Mouse (Mus musculus) c-Kit-negative CD71-positive TER-119-positive erythroid progenitor cells, embryonic 14.5 days (primary cell): ENCODE data around the gene Slc16a3.

Experiments used
- DNase-seq: peaks from one replicate; pipeline ENCODE4 v3.0.0-alpha.2; 2013; ENCODE audit warnings: low read depth, low spot score

Slc16a3 gene

DNA sequence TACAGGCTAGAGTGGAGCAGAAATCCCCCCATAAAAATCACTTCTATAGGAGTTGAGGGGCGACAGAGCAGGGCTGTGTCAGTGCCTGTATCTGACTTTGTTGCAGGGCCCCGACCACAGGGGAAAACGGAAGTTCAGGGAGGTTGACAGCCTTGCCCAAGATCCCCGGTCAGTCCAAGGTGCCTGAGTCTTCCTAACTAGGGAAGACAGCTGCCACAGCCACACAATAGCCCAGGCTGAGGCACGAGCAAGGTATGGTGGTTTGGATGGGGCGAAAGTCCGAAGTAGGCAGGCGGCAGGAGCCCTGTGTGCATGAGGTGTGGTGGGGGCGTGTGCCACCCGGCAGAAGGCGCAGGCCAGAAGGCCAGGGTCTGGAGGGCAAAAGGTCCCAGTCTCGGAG lies at the start of gene Slc16a3:
Gene Slc16a3, plus strand, starts transcription at position 153 of the 400 bp plus-strand sequence.
- no peak for DNase-seq

DNA sequence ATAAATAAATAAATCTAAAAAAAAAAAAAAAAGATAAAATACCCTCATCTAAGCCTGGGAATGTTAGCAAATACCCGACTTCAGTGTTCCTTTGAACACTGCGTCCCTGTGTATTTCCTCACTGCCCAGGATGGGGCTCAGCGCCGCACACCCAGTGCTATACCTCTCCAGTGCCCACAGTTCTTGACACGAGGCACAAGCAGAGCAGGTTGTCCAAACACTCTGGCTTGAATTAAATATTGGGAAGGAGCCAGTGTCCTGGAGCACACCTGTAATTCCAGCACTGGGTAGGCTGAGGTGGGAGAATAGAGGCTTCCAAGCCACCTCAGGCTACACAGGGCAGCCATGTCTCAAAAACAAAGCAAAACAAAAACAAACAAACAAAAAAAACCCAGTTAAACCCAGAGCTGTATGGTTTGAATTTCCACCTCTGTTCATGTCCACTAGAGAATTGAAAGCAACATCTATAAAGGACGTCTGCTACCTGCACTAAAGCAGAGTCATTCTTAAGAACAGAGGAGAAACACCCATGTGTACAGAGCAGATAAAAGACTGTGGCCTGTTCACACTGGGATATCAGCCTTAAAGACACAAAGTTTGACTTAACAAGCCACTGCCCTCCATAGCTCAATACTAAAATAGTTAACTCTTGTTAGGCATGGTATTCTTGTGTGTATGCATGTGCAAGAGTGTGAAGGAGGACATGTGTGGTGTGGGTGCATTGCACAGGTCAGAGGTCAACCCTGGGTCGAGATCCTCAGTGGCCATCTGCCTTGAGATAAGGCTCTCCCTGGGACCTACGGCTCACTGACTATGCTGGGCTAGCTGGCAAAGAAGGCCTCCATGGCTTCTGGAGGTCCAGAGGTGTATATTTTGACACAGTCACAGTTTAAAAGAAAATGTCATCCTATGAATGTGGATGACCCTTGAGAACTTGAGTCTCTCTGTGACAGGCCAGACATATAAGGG lies 47.7 kb upstream of the Slc16a3 start:
- peak; percentile 64 for DNase-seq

DNA sequence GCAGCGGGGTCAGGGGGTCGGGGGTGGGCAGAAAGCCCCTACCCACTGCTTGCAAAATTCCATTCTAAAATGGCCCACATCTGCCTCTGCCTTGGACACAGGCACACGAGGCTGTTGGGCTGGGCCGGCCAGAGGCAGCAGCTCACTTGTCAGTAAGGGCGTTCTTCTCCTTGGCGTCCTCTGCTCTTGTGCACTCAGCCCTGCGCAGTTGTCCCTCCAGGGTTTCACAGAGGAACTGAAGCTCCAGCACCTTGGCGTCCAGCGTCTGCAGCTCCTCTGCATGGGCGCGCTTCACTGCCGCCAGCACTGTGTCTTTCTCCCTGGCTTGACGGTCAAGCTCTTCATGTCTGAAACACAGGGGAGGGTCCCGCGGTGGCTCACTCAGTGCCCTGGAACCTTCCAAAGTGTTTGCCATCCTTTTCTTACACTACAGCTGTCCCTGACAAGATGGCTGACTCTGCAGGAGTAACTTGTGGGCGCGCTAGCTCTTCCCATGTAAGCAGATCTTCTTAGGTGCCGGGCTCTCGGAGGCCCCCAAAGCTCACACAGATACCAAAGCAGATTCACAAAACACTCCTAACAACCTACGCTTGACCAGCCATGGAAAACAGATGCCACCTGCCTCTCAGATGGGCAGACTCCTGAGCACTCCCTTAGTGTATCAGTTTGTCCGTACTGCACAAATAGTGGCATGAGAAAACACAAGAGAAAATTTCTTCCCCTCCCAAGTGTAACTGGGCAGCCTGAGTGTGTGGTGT lies 46.4 kb upstream of the Slc16a3 start:
- no peak for DNase-seq

DNA sequence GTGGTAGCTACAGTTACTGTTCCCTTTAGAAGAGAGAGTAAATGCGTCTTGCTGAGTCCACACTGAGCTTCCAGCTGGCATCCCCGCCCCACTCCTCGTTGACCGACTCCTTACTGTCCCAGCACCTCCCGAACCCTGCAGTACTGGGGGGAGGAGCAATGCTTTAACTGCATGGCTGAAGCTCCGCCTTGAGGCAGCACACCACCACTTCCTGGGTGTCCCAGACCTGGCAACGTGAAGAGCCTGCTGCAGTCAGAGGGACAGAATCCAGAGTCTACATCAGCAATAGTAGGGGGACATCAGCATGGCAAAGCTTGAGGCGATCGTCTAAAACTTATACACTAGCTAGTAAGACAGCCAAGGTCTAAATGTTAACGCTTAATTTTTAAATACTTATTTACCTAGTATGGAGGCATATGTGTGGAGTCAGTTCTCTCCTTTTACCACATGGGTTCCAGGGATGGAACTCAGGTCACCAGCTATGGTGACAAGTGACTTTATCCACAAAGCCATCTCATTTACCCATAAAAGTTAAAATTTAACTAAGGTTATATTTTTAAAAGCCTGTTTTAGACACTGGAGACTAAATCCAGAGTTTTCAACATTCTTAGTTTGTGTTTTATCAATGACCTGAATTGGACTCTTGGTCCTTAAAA lies 45.7 kb upstream of the Slc16a3 start:
- peak; percentile 31 for DNase-seq

DNA sequence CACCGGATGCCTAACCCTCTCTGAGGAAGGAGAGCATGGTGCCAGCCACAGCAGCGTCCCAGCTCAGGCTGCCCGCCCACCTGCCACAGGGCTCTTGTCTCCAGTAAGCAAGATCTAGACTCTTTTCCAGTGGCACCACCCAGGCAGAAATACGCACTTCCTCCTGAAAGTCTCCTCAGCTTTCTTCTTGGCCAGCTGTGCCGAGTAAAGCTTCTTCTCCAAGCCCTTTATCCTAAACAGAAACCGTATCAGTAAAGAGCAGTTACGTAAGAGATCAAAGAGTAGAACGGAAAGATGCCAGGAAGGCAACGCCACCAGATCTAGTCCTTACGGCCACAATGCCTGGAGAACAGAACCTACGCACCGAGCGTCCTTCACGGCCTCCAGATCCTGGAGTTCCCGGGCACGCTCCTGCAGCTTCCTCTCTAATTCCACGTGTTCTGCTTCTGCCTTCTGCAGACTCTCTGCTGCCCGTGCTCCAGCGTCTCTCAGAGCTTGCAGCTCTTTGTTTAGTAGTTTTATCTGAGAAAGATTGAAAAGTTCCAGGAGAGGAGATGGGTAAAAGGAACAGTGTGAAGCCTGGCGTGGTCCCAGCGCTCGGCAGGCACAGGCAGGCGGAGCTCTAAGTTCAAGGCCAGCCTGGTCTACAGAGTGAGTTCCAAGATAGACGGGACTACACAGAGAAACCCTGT lies 45.0 kb upstream of the Slc16a3 start:
- no peak for DNase-seq

DNA sequence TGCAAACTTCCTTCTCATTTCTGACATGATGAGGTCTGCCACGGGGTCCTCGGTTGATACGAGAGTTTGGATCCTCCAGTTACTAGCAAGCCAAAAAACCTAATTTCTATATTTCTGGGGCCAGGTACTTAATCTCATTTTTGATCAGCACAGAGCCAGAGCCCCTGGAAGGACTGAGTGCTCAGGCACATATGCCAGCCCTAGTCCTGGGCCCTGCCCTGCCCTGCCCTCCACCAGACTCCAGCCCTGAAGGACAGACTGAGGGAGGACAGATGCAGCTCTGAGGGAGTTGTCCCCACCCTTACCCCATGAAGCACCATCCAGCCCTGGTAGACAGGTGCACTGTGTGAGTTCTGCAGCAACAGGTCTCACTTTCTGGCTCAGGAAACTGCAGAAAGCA lies 43.7 kb upstream of the Slc16a3 start:
- DNase-seq = no peak

DNA sequence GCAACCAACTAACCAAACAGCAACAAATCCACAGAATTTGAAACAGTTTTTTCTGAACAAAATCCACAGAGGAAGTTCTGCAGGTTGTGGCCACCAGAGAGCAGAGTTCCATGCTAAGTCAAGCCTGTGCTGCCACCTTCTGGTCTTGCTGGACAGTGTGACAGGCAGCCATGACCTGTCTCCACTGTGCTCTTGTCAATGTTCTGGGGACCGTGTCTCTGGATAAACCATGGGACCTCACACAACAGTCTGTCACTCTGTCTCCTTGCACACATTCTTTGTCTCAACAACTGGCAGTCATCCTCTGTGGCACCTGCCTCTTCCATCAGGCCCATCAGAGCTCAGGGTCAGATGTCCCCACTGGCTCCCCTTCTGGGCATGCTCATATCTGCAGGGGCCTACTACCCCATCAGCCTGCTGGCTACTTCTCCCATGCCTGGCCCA lies 42.8 kb upstream of the Slc16a3 start:
- DNase-seq = peak; percentile 60

DNA sequence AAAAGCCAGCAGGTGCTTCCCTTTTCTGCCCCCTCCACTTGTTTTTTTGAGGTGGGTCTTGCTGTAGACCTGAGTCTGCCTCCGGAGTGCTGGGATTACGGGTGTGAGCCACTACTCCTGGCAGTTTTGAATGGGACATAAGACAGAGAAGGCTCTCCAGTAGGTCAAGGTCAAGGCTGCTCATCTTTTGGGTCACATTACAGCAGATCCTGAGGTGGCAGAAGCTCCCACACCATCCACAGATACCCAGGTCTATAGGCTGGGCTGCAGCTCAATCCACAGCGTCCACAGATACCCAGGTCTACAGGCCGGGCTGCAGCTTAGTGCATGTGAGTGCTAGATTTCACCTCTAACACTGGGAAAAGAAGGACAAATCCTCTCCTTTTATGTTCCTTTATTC lies 34.5 kb upstream of the Slc16a3 start:
- no peak for DNase-seq

DNA sequence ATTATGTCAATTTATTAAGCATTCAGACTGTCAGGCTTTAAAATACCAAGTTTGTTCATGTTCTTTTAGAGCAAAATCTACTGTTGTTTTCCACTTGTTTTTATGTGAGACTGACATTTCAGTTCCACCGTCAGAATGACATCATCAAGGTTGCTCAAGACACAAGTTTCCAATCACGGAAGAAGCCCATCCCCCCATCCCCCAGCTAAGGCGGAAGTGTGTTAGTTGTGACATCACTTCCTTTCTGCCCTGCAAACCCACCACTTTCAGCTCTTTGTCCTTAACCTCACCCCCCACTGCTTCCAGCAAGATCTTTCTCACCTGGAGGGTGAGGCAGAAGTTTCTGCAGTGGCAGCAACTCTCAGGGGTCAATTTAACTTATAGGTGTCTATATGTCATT lies 31.8 kb upstream of the Slc16a3 start:
- DNase-seq = no peak

DNA sequence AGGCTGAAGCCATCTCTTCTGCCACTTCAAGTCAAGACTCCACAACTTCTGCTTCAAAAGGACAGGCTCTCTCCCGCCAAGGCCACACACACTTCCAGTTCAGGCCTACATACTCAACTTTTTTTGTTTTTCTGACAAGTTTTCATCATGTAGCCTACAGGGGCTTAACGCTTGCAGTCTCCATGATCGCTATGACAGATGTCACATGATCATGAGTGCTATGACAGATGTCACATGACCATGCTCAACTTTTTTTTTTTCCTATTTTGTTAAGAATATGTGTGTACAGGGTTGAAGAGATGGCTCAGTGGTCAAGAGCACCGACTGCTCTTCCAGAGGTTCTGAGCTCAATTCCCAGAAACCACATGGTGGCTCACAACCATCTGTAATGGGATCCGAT lies 30.5 kb upstream of the Slc16a3 start:
- no peak for DNase-seq

DNA sequence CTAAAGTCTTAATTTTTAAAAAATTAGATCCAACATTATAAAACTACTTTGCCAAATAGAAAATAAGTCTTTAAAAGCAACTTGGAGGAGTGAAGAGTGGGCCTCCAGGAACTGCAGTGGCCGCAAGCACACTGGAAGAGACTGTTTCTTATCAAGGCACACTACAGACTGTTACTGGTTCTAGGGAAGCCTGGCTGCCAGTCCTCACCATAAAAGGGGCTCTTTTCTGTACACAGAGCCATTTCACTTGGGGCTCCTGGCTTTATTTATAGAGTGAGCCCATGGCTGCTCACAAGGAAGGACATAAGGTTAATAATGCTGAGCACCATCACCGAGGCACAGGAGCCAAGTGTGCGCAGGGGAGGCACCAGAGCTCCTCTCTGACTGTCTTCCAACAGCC lies 25.8 kb upstream of the Slc16a3 start:
- no peak for DNase-seq

DNA sequence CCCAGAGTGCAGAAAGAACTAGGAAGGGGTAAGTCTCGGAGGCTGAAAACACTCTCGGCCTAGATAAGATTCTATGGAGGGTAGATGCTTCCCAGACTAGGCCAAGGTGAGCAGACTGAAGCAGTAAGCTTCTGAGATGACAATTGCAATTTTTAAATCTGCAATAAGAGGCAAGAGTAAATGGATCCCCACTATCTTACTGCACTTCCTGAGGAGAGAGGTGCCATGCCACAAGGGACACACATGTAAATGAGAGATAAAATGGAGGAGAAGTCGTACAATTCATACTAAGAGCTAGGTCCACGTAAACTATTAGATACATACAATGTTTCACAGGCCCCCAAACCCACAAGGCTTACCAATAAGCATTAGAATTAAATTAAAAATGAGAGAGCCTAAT lies 19.8 kb upstream of the Slc16a3 start:
- no peak for DNase-seq

DNA sequence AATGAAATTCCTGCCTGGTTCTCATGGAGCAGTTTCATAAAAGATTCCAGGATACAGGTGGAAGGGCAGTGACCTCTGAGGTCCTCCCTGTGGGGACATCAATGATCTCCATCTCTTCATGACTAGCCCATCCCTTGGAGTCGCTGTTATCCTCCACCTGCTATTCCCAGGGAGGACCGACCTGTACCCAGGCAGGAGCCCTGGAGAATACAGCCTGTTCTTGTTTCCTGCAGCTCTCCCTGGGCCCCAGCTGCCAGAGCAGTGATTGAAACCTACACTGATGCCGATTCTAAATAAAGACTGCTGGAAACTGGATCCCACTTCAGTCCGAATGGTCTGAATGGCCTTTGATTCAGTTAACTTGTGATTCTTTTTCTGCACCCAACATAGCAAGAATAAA lies 16.8 kb upstream of the Slc16a3 start:
- no peak for DNase-seq

DNA sequence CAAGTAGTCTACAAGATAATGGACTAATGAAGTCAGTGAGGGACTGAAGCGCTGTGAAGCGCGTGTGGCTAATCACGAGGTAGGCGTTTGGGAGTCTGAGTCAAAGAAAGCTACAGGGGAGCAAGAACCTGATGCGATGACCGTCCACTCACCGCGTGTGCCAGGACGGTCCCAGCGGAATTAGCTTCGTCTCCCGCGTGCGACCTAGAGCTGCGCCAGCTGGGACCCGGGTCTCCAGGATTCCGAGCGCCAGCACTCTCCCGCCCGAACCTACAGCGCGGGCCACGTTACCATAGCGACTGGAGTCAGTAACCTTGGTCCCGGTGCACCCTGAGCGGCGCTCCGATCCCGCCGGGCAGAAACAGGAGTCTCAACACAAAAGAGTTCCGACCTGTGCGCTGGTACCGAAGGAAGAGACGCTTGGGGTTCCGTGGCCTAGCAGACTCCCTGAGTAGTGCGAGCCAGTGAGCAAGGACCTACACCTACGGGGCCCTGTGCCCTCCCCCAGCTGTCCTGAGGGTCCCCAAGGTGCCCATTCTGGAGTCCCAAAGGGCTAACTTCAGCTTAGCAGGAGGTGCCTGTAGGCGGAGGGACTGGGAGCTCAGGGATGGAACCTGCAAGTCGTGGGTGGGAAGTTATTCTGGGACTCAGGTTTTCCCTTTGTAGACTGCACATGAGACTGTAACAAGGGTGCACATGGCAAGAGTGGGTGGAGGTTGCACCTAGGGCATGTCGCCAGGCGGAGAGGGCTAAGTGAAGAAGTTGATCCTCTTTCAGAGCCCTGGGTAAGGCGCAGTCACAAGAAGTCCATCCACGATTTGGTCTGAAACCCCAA lies 15.5 kb upstream of the Slc16a3 start, which contains the start of gene Ccdc57:
Gene Ccdc57, minus strand, starts transcription at position 309 of the 835 bp plus-strand sequence.
- peak; percentile 84 for DNase-seq

DNA sequence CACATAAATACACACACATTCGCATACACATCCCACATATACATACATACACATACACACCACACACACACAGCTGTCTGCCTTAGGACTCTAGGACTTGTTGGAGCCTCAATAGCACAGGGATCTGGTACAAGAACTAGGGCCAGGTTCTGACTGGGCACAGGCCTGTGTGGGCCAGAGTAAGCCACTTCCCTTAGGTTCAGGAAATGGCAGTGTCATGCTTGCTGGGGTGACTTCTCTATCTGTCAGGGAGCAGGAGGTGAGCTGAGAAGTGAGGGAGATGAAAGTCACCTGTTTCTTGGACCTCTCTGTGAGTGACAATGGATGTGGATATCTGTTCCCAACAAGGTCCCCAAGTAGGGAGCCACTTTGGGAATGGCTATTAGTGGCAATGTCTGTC lies 10.3 kb upstream of the Slc16a3 start:
- DNase-seq = peak; percentile 24

DNA sequence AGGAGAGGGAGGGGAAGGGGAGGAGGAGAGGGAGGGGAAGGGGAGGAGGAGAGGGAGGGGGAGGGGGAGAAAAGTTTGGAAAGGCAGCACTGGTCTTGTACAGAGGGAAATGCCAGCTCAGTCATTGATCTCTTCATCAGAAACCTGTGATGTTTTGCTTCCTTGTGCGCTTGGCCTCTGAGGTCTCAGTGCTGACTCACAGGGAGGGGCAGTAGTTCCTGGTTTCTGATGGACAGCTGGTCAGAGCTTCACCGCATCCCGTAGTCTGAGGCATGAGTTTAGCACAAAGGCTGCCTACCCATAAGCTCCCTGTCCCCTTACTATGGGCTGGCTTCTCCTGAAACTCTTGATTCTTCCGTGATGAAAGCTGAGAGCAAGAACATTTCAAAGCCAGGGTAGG lies 9.5 kb upstream of the Slc16a3 start:
- peak; percentile 34 for DNase-seq

DNA sequence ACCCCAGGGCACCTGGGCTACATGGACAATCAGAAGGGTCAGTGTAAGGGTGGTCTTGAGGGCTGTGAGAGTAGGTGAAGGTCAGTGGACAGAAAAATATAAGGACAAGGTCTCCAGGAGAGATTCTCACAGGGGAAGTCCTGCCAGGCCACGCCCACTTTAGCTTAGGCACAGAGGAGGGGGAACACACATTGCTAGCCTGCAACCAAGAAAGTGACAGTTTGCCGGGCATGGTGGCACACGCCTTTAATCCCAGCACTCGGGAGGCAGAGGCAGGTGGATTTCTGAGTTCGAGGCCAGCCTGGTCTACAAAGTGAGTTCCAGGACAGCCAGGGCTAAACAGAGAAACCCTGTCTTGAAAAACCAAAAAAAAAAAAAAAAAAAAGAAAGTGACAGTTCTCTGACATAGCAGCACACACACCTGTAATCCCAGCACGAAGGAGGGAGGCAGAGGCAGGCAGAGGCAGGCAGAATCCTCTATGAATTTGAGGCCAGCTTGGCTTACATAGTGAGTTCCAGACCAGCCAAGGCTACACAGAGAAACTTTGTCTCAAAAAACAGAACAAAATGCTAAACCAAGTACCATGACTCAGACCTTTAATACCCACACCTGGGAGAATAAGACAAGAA lies 8.5 kb upstream of the Slc16a3 start:
- no peak for DNase-seq

DNA sequence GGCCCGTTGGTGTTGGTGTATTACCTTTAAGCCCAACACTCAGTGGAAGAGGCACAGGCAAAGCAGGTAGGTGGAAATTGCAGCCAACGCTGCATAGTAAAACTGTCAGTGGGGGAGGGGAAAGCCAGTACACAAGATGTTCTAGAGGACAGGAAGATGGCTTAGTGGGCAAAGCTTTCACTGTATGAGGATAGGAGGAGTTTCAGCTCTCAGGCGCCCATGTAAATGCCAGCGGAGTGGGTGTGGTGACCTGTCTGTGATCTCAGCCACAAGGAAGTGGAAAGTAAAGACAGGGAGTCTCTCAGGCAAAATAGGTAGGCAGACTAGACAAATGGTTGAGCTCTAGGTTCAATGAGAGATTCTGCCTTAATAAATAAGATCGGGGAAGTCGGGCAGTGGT lies 7.3 kb upstream of the Slc16a3 start:
- no peak for DNase-seq

DNA sequence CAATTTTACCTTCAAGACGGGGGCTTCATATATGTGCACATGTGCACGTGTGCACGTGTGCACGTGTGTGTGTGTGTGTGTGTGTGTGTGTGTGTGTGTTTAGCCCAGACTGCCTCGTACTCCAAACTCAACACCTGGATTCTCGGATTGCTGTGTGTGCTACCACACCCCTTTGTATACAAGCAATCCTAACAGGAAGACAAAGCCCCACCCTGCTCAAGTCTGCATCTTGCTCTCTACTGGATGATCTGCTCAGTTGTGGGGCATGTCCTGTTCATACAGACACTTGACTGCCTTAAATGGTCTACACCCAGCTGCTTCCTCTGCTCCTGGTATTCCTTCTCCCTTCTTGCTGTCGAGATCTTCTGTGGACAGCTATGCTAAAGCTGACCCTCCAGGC lies 3.0 kb upstream of the Slc16a3 start:
- DNase-seq = no peak

DNA sequence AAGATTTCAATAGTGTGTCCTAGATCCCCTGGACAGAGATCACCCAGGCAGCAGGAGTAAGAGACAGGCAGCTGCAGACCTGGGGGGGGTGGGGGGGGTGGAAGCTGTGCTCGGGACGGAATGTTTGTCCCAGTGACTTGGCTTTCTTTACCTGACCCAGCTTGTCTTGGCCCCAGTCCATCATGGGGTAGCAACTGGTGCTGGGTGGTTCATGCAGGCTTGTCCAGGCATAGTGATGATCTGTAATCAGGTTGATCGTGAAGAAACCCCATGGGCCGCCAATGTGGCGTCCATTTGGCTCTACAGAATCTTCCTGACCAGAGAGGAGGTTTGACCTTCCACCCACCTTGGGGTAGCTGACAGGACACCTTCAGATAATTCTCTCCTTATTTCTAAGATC lies 2.4 kb upstream of the Slc16a3 start:
- DNase-seq = no peak
